Mouse (Mus musculus) intestine, embryonic 14.5 days (tissue): ENCODE measurements around the gene AI854703. TPM values are rescaled to one million over a fixed set of nuclear protein-coding genes. Genes with fewer than 3 reads are reported as not detected.

Source experiments
- ATAC-seq: fragments of 200-750 bp; cut with Nextera tagmentation; replicated peaks from 2 replicates; pipeline ENCODE4 v1.8.0; 2017; ENCODE audit warnings: low read depth, moderate number of reproducible peaks, moderate TSS enrichment, moderate library complexity; ENCODE audit not compliant: low FRiP score, low TSS enrichment
- DNase-seq: peaks from one replicate; pipeline ENCODE4 v3.0.0-alpha.2; 2018; ENCODE audit warnings: low spot score
- H3K27ac ChIP-seq: fragments of 300-500 bp; sonication (generic); 2 replicates; pipeline ENCODE4 v1.5.1; 2014; ENCODE audit warnings: low read depth, mild to moderate bottlenecking, control low read depth
- H3K27me3 ChIP-seq: fragments of 300-500 bp; sonication (generic); replicated peaks from 2 replicates; pipeline ENCODE4 v1.6.1; 2014; ENCODE audit warnings: low read length, control low read depth; ENCODE audit not compliant: control insufficient read depth, insufficient read depth
- H3K36me3 ChIP-seq: fragments of 300-500 bp; sonication (generic); 2 replicates; pipeline ENCODE4 v1.6.1; 2014; ENCODE audit warnings: low read length, control low read depth; ENCODE audit not compliant: control insufficient read depth, insufficient read depth
- H3K4me1 ChIP-seq: fragments of 300-500 bp; sonication (generic); replicated peaks from 2 replicates; pipeline ENCODE4 v1.6.1; 2014; ENCODE audit warnings: low read length, control low read depth, mixed read lengths; ENCODE audit not compliant: control insufficient read depth, insufficient read depth
- H3K4me2 ChIP-seq: fragments of 300-500 bp; sonication (generic); 2 replicates; pipeline ENCODE4 v1.6.1; 2014; ENCODE audit warnings: low read length
- H3K4me3 ChIP-seq: fragments of 300-500 bp; sonication (generic); 2 replicates; pipeline ENCODE4 v1.5.1; 2014; ENCODE audit warnings: low read depth, low read length, control low read depth, mixed read lengths
- H3K9ac ChIP-seq: fragments of 300-500 bp; sonication (generic); 2 replicates; pipeline ENCODE4 v1.6.1; 2014; ENCODE audit warnings: mild to moderate bottlenecking, low read length
- H3K9me3 ChIP-seq: fragments of 300-500 bp; sonication (generic); 2 replicates; pipeline ENCODE4 v1.6.1; 2016; ENCODE audit warnings: low read length, control low read depth; ENCODE audit not compliant: control insufficient read depth
- WGBS: fragments of 180-500 bp; shearing (Covaris S2); extraction: QIAGEN DNeasy Blood & Tissue Kit; methylation state at CpG from one replicate; pipeline ENCODE4 v1.1.7; 2014; 5-methylcytosine and 5-hydroxymethylcytosine counted together
- polyA plus RNA-seq: library from polyadenylated mRNA; unstranded; fragments of >200 nt; fragmentation: Nextera tagmentation; extraction: Ambion mirVana; gene quantifications from 2 replicates; pipeline ENCODE4 v1.2.1, GENCODE M21; 2014

Gene AI854703
- polyA plus RNA-seq, 1 experiment from 2014 or later, result 0.70 TPM

GRCm38 (mm10) chr6:48593158-48594042 lies 33.2 kb upstream of the AI854703 start, which contains the start of the genes Repin1 and Gm44965:
Gene Repin1 (plus strand): TSS chr6:48593883.
Gene Gm44965 (plus strand): TSS chr6:48593941.
- Histone ChIP-seq H3K27ac (peak within 1 kb of the TSS; percentile 79), H3K9ac (peak within 1 kb of the TSS; percentile 83), H3K4me2 (peak within 1 kb of the TSS; percentile 70), H3K4me3 (peak within 1 kb of the TSS; percentile 75), H3K36me3 (peaks cover 30% of the 10 kb centered on the region), H3K4me1 (peaks cover 11% of the 10 kb centered on the region; the same call in 1 of the 2 replicates), H3K9me3 (peaks cover 32% of the 10 kb centered on the region), H3K27me3 (no peaks in the 10 kb centered on the region)
- peak; percentile 95 for DNase-seq
- WGBS, result 7% methylated on average over 45 of the region's 45 CpGs
- peak; percentile 93 for ATAC-seq

- Histone ChIP-seq H3K4me1 (peaks cover 11% of the 10 kb centered on the region; the same call in 1 of the 2 replicates), H3K27ac (peak overlapping the region; percentile 79), H3K4me2 (peak overlapping the region; percentile 70), H3K9me3 (peaks cover 32% of the 10 kb centered on the region), H3K36me3 (peaks cover 38% of the 10 kb centered on the region), H3K4me3 (peak overlapping the region; percentile 75), H3K9ac (peak overlapping the region; percentile 83), H3K27me3 (no peaks in the 10 kb centered on the region)
- peak; percentile 85 for DNase-seq
- peak; percentile 47 for ATAC-seq
- WGBS, result 2% methylated on average over 29 of the region's 41 CpGs
These were observed 32.4 kb upstream of the AI854703 start for GRCm38 (mm10) chr6:48594043-48594738.

- Histone ChIP-seq H3K36me3 (peaks cover 47% of the 10 kb centered on the region), H3K9ac (no peak overlapping the region), H3K4me1 (peaks cover 11% of the 10 kb centered on the region; the same call in 1 of the 2 replicates), H3K4me2 (peak overlapping the region; percentile 70), H3K9me3 (peaks cover 32% of the 10 kb centered on the region), H3K27ac (no peak overlapping the region), H3K4me3 (0 out of 2 replicates have a peak overlapping the region, but pooled peaks have one; percentile 75), H3K27me3 (no peaks in the 10 kb centered on the region)
- ATAC-seq, result no peak
- WGBS, result 33% methylated on average over 1 of the region's 1 CpGs
- no peak for DNase-seq
These were observed 31.3 kb upstream of the AI854703 start for GRCm38 (mm10) chr6:48595278-48595677.

GRCm38 (mm10) chr6:48596545-48597232 lies 29.9 kb upstream of the AI854703 start:
- H3K9me3 ChIP-seq, result peaks cover 32% of the 10 kb centered on the region
- H3K4me2 ChIP-seq, result no peak overlapping the region
- H3K4me1 ChIP-seq, result peaks cover 10% of the 10 kb centered on the region; the same call in 1 of the 2 replicates
- ATAC-seq (no peak), DNase-seq (no peak)
- H3K4me3 ChIP-seq, result no peak overlapping the region
- no peaks in the 10 kb centered on the region for H3K27me3 ChIP-seq
- no peak overlapping the region for H3K9ac ChIP-seq
- WGBS, result 94% methylated on average over 45 of the region's 45 CpGs
- no peak overlapping the region for H3K27ac ChIP-seq
- H3K36me3 ChIP-seq, result peaks cover 48% of the 10 kb centered on the region

GRCm38 (mm10) chr6:48597233-48597625 lies 29.3 kb upstream of the AI854703 start:
- WGBS, result 96% methylated on average over 27 of the region's 27 CpGs
- no peak overlapping the region for H3K27ac ChIP-seq
- H3K9ac ChIP-seq, result no peak overlapping the region
- H3K9me3 ChIP-seq, result peaks cover 32% of the 10 kb centered on the region
- ATAC-seq (no peak), DNase-seq (no peak)
- no peaks in the 10 kb centered on the region for H3K27me3 ChIP-seq
- no peak overlapping the region for H3K4me2 ChIP-seq
- H3K36me3 ChIP-seq, result peaks cover 48% of the 10 kb centered on the region
- peaks cover 10% of the 10 kb centered on the region; the same call in 1 of the 2 replicates for H3K4me1 ChIP-seq
- no peak overlapping the region for H3K4me3 ChIP-seq

- Histone ChIP-seq H3K4me1 (peaks cover 9% of the 10 kb centered on the region), H3K36me3 (peaks cover 45% of the 10 kb centered on the region), H3K9me3 (peaks cover 28% of the 10 kb centered on the region), H3K27ac (no peak overlapping the region), H3K4me2 (no peak overlapping the region), H3K4me3 (no peak overlapping the region), H3K9ac (no peak overlapping the region), H3K27me3 (no peaks in the 10 kb centered on the region)
- ATAC-seq (no peak), DNase-seq (no peak)
- 95% methylated on average over 1 of the region's 1 CpGs for WGBS
These were observed 26.0 kb upstream of the AI854703 start for GRCm38 (mm10) chr6:48600594-48600993.

GRCm38 (mm10) chr6:48601271-48602079 lies 25.1 kb upstream of the AI854703 start, which contains the start of gene Zfp775:
Gene Zfp775 (plus strand): TSS chr6:48602063.
- Histone ChIP-seq H3K4me2 (peak within 1 kb of the TSS; percentile 95), H3K27me3 (no peaks in the 10 kb centered on the region), H3K4me3 (peak within 1 kb of the TSS; percentile 77), H3K36me3 (peaks cover 37% of the 10 kb centered on the region), H3K27ac (peak within 1 kb of the TSS; percentile 73), H3K9me3 (peaks cover 19% of the 10 kb centered on the region), H3K9ac (peak within 1 kb of the TSS; percentile 76), H3K4me1 (peaks cover 9% of the 10 kb centered on the region)
- peak; percentile 100 for ATAC-seq
- WGBS, result 5% methylated on average over 42 of the region's 42 CpGs
- DNase-seq, result peak; percentile 95
